Mouse (Mus musculus) heart, adult 11 months (tissue): ENCODE results near the gene Ubap2.

Experiments used
- DNase-seq: peaks from one replicate; pipeline ENCODE4 v3.0.0; 2022

Ubap2 gene

DNA sequence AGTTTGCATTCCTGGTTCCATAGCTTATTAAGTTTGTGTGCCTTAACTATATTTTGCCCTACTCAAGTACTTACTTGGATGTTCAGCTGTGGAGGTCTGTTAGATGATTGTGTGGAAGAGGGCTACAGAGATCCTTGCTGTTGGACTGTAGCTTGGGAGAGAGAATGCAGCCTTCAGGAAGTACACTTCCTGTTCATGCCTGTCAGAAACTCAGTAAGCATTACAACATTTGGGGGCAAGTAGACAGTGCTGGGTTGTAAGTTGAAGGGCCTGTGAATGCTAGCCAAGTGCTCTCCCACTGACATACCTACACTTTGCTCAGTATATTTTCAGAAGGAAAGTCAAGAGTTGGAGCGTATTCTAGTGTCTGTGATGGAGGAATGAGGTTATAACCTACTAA, 116.7 kb downstream of the Ubap2 start:
- no peak for DNase-seq

- DNase-seq, result no peak
These were observed 118.0 kb downstream of the Ubap2 start for GRCm38 (mm10) chr4:41156961-41157360.

- DNase-seq, result no peak
These were observed 121.8 kb downstream of the Ubap2 start for GRCm38 (mm10) chr4:41153146-41153545.

DNA sequence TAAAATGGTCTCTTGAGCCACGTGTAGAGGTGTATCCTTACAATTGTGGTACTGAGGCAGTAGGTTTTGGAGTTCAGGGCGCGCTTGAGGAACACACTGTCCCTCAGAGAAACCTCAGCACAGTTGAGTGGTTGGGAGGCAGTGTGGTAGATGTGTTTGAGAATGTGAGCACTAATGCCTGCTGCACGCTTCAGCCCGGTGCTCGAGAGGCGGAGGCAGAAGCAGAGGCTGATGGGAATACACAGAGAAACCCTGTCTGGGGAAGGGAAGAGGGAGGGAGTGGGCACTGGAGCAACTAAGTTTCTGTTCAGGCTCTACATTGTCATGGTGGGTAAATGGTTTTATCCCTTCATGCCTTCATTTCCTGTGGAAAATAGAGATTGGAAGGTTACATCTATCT, 123.8 kb downstream of the Ubap2 start:
- DNase-seq, result no peak

GRCm38 (mm10) chr4:41149891-41150290, 125.1 kb downstream of the Ubap2 start:
- DNase-seq, result no peak
